Mouse (Mus musculus) c-Kit-negative CD71-positive TER-119-positive erythroid progenitor cells, embryonic 14.5 days (primary cell): ENCODE measurements around the gene Polr2c.

Experiments used
- DNase-seq: peaks from one replicate; pipeline ENCODE4 v3.0.0-alpha.2; 2013; ENCODE audit warnings: low read depth, low spot score

The Polr2c gene

GRCm38 (mm10) chr8:94880742-94881141, 23.5 kb downstream of the Polr2c start:
- DNase-seq: no peak

DNA sequence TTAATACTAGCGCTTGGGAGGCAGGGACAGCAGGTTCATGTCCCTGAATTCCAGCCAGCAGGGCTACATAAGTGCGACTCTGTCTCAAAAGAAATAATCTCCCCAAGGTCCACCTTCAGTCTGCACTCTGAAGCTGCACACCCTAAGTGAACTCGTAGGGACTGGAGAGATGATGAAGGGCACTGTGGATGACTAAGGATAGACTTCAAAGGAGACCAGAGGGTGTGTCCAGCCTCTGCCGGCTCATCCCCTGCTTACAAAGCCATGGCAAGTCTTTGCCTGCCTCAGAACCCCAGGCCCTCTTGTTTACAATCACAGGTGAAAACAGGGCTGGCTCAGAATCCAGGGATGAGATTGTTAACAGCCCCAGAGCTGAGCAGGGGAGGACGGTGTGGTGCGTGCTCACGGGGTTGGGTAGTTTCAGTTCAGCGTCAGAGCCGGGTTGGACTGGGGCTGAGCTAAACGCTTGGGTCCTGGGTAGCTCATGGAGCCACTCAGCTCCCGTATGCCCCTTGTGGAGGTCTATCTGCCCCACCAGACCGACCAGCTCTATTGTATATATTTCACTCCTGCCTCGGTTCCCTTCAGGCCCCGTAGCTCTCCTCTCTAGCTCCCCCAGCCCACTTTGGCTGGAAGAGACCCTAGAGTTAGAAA, 31.3 kb downstream of the Polr2c start:
- DNase-seq: no peak

- DNase-seq: no peak
These were observed 35.7 kb downstream of the Polr2c start for GRCm38 (mm10) chr8:94892917-94893316.

DNA sequence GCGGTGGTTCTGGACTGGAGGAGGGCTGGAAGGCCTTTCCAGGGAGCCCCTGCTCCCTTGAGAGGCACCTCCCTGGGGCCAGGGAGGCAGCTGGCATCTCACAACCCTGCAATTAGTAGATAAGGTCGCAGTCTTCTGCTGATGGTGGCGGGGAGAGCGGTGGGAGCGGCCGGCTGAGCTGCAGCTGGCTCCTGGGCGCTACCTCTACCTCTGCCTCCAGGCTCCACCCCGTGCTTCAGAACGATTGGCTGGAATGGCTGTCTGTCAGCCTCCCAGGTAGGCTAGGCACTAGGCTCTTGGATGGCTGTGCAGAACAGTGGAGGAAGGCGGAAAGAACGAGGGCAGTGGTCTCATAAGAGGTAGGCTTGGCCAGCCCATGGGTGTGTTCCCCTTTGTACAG, 42.0 kb downstream of the Polr2c start:
- peak; percentile 86 for DNase-seq

GRCm38 (mm10) chr8:94900617-94901016, 43.4 kb downstream of the Polr2c start:
- no peak for DNase-seq

GRCm38 (mm10) chr8:94901031-94901430, 43.8 kb downstream of the Polr2c start:
- DNase-seq: no peak

DNA sequence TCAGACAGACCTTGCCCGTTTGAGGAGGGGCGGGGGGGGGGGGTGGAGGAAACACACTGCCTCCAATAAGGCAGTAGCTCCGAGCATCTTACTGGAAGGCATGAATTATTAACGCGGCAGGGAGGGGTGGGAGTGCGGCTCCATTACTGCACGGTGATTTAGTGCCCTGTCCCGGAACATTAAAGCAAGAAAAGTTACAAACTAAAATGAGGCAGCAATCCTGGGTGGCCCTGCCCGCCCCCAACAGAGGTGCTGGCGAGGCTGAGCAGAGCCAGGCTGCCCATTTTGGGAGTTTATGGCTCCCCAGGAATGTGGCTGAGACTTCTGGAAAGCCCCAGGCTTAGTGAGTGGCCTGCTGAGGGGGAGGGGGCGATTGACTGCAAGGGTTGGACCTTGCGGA, 46.5 kb downstream of the Polr2c start:
- DNase-seq: no peak

- DNase-seq: no peak
These were observed 47.4 kb downstream of the Polr2c start for GRCm38 (mm10) chr8:94904450-94905175.

DNA sequence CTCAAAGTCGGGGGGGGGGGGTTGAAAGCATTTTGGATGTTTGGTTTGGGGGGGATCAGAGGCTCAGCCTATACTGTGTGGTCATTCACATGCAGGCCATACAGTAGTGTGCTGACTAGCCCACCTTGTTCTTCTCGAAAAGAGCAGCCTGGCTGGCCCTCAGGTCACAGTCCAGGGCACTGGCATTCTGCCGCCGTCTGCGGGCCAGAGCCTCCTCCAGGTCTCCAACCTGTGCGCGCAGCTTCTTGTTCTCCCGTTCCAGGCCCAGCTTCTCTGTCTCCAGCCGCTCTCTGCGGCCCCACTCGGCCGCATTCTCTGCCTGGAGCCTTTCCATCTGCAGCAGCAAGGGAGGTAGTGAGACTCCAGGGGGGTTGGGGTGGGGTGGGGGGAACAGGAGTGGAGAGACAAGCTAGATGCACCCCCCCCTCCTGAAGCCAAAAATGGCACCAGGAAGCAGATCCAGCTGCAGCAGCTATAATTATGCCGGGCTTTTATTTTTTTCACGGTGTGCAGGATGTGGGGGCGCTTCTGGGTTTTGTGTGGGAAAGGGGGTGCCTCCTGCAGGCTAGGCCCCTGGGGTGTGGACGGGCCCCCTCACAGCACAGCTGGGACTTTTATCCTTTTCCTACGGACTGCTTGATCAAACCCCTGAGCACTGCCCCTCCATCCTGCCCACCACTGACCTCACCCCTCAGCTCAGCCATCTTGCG, 50.5 kb downstream of the Polr2c start:
- no peak for DNase-seq

- DNase-seq: peak; percentile 96
These were observed 51.6 kb downstream of the Polr2c start for GRCm38 (mm10) chr8:94908847-94909246.

GRCm38 (mm10) chr8:94913061-94913660, 55.9 kb downstream of the Polr2c start:
- DNase-seq: no peak

- DNase-seq: no peak
These were observed 57.0 kb downstream of the Polr2c start for GRCm38 (mm10) chr8:94914256-94914655.

GRCm38 (mm10) chr8:94914701-94915101, 57.5 kb downstream of the Polr2c start:
- DNase-seq: no peak

GRCm38 (mm10) chr8:94916311-94916959, 59.2 kb downstream of the Polr2c start:
- DNase-seq: no peak

DNA sequence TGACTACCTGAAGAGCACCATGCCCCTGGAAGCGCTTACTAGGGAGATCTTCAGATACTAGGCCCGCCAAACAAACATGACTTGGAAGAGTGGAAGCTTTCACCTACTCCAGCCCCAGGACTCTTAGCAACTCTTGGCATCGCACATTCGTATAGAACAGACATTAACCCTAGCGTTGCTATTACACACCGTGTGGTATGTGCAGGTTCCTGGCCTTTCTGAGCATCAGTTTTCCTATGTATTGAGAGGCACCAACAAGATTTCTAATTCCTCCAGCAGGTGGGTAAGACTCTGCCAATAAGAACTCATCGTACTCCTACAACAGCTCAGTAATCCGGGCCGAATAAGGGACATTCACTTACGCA, 59.7 kb downstream of the Polr2c start:
- DNase-seq: no peak

GRCm38 (mm10) chr8:94917352-94917751, 60.1 kb downstream of the Polr2c start:
- no peak for DNase-seq

- no peak for DNase-seq
These were observed 60.7 kb downstream of the Polr2c start, which contains the start of gene Ccdc102a for GRCm38 (mm10) chr8:94917851-94918495. Gene Ccdc102a (minus strand): TSS chr8:94918098.

GRCm38 (mm10) chr8:94919256-94919655, 62.0 kb downstream of the Polr2c start:
- no peak for DNase-seq

DNA sequence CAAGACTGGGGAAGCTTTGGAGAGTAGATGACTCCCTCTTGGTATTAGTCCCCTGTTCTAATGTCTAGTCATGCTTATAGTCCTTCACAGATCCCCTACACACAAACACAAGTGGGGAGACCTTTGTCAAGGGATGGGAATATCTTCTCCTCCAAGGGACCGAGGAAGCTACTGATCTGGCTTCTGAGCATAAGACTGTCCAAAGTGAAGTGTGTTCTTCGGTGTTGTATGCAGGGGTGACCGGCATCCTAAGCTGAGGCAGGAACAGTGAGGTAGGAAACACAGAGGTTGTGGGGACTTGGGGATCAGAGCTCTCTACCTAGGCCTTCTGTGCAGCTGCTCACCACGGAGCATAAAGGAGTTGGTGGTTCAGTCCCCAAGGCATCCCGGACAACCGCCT, 64.9 kb downstream of the Polr2c start:
- DNase-seq: no peak

GRCm38 (mm10) chr8:94922602-94923001, 65.4 kb downstream of the Polr2c start:
- DNase-seq: no peak
